Mouse (Mus musculus): ENCODE data around the gene Nmi.

GRCm38 (mm10) chr2:52001521-52001920 is 28.2 kb upstream of the Nmi start:
- no peak for TF ChIP-seq MXI1 (IDR thresholded peaks at IDR 0.05; ENCODE audit: low read depth, low read length)
- no peak for TF ChIP-seq JUN (IDR thresholded peaks at IDR 0.05; ENCODE audit: insufficient read depth, low read depth, low read length)
- TF ChIP-seq USF2 (conservative IDR thresholded peaks at IDR 0.05; ENCODE audit: low read depth, low read length) = no peak
- TF ChIP-seq USF1 (IDR thresholded peaks at IDR 0.05; ENCODE audit: low read depth, low read length) = no peak
- TF ChIP-seq CTCF (conservative IDR thresholded peaks at IDR 0.05 in 1 of 2, IDR thresholded peaks at IDR 0.05 in 1 of 2; ENCODE audit: low read depth in 2 of 2, low read length in 2 of 2) = no peak
- no peak for TF ChIP-seq NELFE (IDR thresholded peaks at IDR 0.05; ENCODE audit: low read depth, low read length)
- no peak for TF ChIP-seq E2F4 (IDR thresholded peaks at IDR 0.05; ENCODE audit: insufficient replicate concordance, low read depth, low read length)
- TF ChIP-seq MAX (IDR thresholded peaks at IDR 0.05; ENCODE audit: low read length) = no peak
- TF ChIP-seq CHD1 (IDR thresholded peaks at IDR 0.05; ENCODE audit: low read depth, low read length) = no peak
- no peak for TF ChIP-seq TCF12 (IDR thresholded peaks at IDR 0.05; ENCODE audit: low read depth, low read length)
- TF ChIP-seq POLR2A (IDR thresholded peaks at IDR 0.05; ENCODE audit: low read depth, low read length) = no peak
